Mouse (Mus musculus) MEL (cell line): ENCODE results near the gene Rorb. TPM values are rescaled to one million over a fixed set of nuclear protein-coding genes. Genes with fewer than 3 reads are reported as not detected.

Experiments used
- DNase-seq: peaks from one replicate; pipeline ENCODE4 v3.0.0; 2011; ENCODE audit warnings: low read depth, low spot score
- H3K27ac ChIP-seq: 2 replicates; pipeline ENCODE4 v1.5.1; 2012; ENCODE audit warnings: low read depth, mild to moderate bottlenecking, control low read depth, low read length, moderate library complexity; ENCODE audit not compliant: control insufficient read depth
- H3K27me3 ChIP-seq, 2 experiments: fragments of 150-350 bp in 1 of 2; sonication (generic) in 1 of 2; 2 replicates each; pipeline ENCODE4 v1.6.1; 2012; ENCODE audit warnings: low read length in 2 of 2, mild to moderate bottlenecking in 2 of 2, improper control_type of control experiment in 1 of 2, moderate library complexity in 1 of 2; ENCODE audit not compliant: insufficient read depth in 2 of 2, control insufficient read depth in 1 of 2
- H3K36me3 ChIP-seq, 2 experiments: 2 replicates each; pipeline ENCODE4 v1.6.1; 2012 to 2014; ENCODE audit warnings: low read length in 2 of 2, improper control_type of control experiment in 1 of 2, inconsistent platforms in 1 of 2, mild to moderate bottlenecking in 1 of 2; ENCODE audit not compliant: insufficient read depth in 2 of 2, control insufficient read depth in 1 of 2
- H3K4me1 ChIP-seq, 2 experiments: fragments of 150-350 bp in 1 of 2; sonication (generic) in 1 of 2; 2 replicates each; pipeline ENCODE4 v1.6.1; 2012; ENCODE audit warnings: low read length in 2 of 2, improper control_type of control experiment in 1 of 2, mild to moderate bottlenecking in 1 of 2; ENCODE audit not compliant: insufficient read depth in 2 of 2, control insufficient read depth in 1 of 2
- H3K4me3 ChIP-seq, 2 experiments: fragments of 150-350 bp in 1 of 2; sonication (generic) in 1 of 2; 2 replicates each; pipeline ENCODE4 v1.5.1; 2012; ENCODE audit warnings: low read depth in 2 of 2, low read length in 2 of 2, mild to moderate bottlenecking in 2 of 2, moderate library complexity in 2 of 2, control low read depth in 1 of 2, improper control_type of control experiment in 1 of 2; ENCODE audit not compliant: control insufficient read depth in 1 of 2, insufficient read depth in 1 of 2
- H3K79me2 ChIP-seq: 2 replicates; pipeline ENCODE4 v1.6.1; 2012; ENCODE audit warnings: mild to moderate bottlenecking, low read length, moderate library complexity; ENCODE audit not compliant: control insufficient read depth, poor library complexity, insufficient read depth
- H3K9ac ChIP-seq: 2 replicates; pipeline ENCODE4 v1.6.1; 2012; ENCODE audit warnings: low read depth, mild to moderate bottlenecking, control low read depth, low read length, moderate library complexity; ENCODE audit not compliant: control insufficient read depth, poor library complexity, severe bottlenecking
- H3K9me3 ChIP-seq: fragments of 150-350 bp; sonication (generic); replicated peaks from 2 replicates; pipeline ENCODE4 v1.6.1; 2012; ENCODE audit warnings: mild to moderate bottlenecking, low read length, improper control_type of control experiment, moderate library complexity; ENCODE audit not compliant: insufficient read depth
- BHLHE40 ChIP-seq: IDR thresholded peaks from 2 replicates; pipeline ENCODE4 v1.6.1; 2012; ENCODE audit warnings: low read depth, mild to moderate bottlenecking, inconsistent platforms, low read length, improper control_type of control experiment, borderline replicate concordance
- E2F4 ChIP-seq: IDR thresholded peaks from 2 replicates; pipeline ENCODE4 v1.6.1; 2011; ENCODE audit warnings: low read depth, low read length, improper control_type of control experiment, borderline replicate concordance
- ELF1 ChIP-seq: IDR thresholded peaks from 2 replicates; pipeline ENCODE4 v1.6.1; 2014; ENCODE audit warnings: low read depth, mild to moderate bottlenecking, inconsistent platforms, low read length, improper control_type of control experiment, moderate library complexity
- ETS1 ChIP-seq: IDR thresholded peaks from 2 replicates; pipeline ENCODE4 v1.6.1; 2012; ENCODE audit warnings: low read depth, mild to moderate bottlenecking, inconsistent platforms, low read length, improper control_type of control experiment, moderate library complexity
- GABPA ChIP-seq: IDR thresholded peaks from 2 replicates; pipeline ENCODE4 v1.6.1; 2012; ENCODE audit warnings: low read depth, mild to moderate bottlenecking, inconsistent platforms, low read length, improper control_type of control experiment, moderate library complexity
- HCFC1 ChIP-seq: IDR thresholded peaks from 2 replicates; pipeline ENCODE4 v1.6.1; 2012; ENCODE audit warnings: low read depth, mild to moderate bottlenecking, inconsistent platforms, low read length, improper control_type of control experiment, moderate library complexity
- JUND ChIP-seq: IDR thresholded peaks from 2 replicates; pipeline ENCODE4 v1.6.1; 2011; ENCODE audit warnings: low read depth, mild to moderate bottlenecking, improper control_type of control experiment, low read length
- MAFK ChIP-seq: IDR thresholded peaks from 2 replicates; pipeline ENCODE4 v1.6.1; 2011; ENCODE audit warnings: low read depth, mild to moderate bottlenecking, low read length, improper control_type of control experiment, borderline replicate concordance
- MAZ ChIP-seq: IDR thresholded peaks from 2 replicates; pipeline ENCODE4 v1.6.1; 2012; ENCODE audit warnings: low read depth, mild to moderate bottlenecking, inconsistent platforms, low read length, improper control_type of control experiment
- MXI1 ChIP-seq: IDR thresholded peaks from 2 replicates; pipeline ENCODE4 v1.6.1; 2011; ENCODE audit warnings: mild to moderate bottlenecking, low read depth, low read length, improper control_type of control experiment
- NRF1 ChIP-seq: IDR thresholded peaks from 2 replicates; pipeline ENCODE4 v1.6.1; 2014; ENCODE audit warnings: low read depth, mild to moderate bottlenecking, inconsistent platforms, low read length, improper control_type of control experiment, moderate library complexity; ENCODE audit not compliant: poor library complexity, insufficient read depth, severe bottlenecking
- POLR2A ChIP-seq, 2 experiments: IDR thresholded peaks; 2 replicates each; pipeline ENCODE4 v1.6.1; 2011 to 2012; ENCODE audit warnings: low read length in 2 of 2, mild to moderate bottlenecking in 2 of 2, control low read depth in 1 of 2, improper control_type of control experiment in 1 of 2, low read depth in 1 of 2, moderate library complexity in 1 of 2; ENCODE audit not compliant: control insufficient read depth in 1 of 2, insufficient read depth in 1 of 2, poor library complexity in 1 of 2
- POLR2AphosphoS2 ChIP-seq: IDR thresholded peaks from 2 replicates; pipeline ENCODE4 v1.6.1; 2011; ENCODE audit warnings: low read length, improper control_type of control experiment
- RCOR1 ChIP-seq: IDR thresholded peaks from 2 replicates; pipeline ENCODE4 v1.6.1; 2012; ENCODE audit warnings: low read depth, mild to moderate bottlenecking, inconsistent platforms, low read length, improper control_type of control experiment
- SIN3A ChIP-seq: IDR thresholded peaks from 2 replicates; pipeline ENCODE4 v1.6.1; 2012; ENCODE audit warnings: low read length, improper control_type of control experiment, inconsistent platforms
- TBP ChIP-seq: IDR thresholded peaks from 2 replicates; pipeline ENCODE4 v1.8.0; 2011; ENCODE audit warnings: low read depth, low read length, improper control_type of control experiment
- UBTF ChIP-seq: IDR thresholded peaks from 2 replicates; pipeline ENCODE4 v1.6.1; 2012; ENCODE audit warnings: low read depth, mild to moderate bottlenecking, inconsistent platforms, low read length, improper control_type of control experiment, moderate library complexity, borderline replicate concordance; ENCODE audit not compliant: insufficient read depth
- USF1 ChIP-seq: IDR thresholded peaks from 2 replicates; pipeline ENCODE4 v1.6.1; 2014; ENCODE audit warnings: low read depth, mild to moderate bottlenecking, inconsistent platforms, low read length, improper control_type of control experiment, moderate library complexity
- USF2 ChIP-seq, 2 experiments: IDR thresholded peaks; 2 replicates each; pipeline ENCODE4 v1.6.1; 2011 to 2012; ENCODE audit warnings: improper control_type of control experiment in 2 of 2, low read length in 2 of 2, borderline replicate concordance in 1 of 2, inconsistent platforms in 1 of 2, low read depth in 1 of 2, mild to moderate bottlenecking in 1 of 2; ENCODE audit not compliant: insufficient read depth in 1 of 2
- ZKSCAN1 ChIP-seq: IDR thresholded peaks from 2 replicates; pipeline ENCODE4 v1.6.1; 2012; ENCODE audit warnings: low read depth, mild to moderate bottlenecking, inconsistent platforms, low read length, improper control_type of control experiment, moderate library complexity
- ZNF384 ChIP-seq: IDR thresholded peaks from 2 replicates; pipeline ENCODE4 v1.6.1; 2012; ENCODE audit warnings: low read depth, mild to moderate bottlenecking, inconsistent platforms, low read length, improper control_type of control experiment
- polyA plus RNA-seq, 2 experiments: library from polyadenylated mRNA; stranded (reverse) in 1 of 2; unstranded in 1 of 2; fragments of >175 nt in 1 of 2; fragments of >200 nt in 1 of 2; gene quantifications; 2 replicates each; pipeline versions ENCODE4 v1.2.1 to v1.2.4; 2012; ENCODE audit warnings: low replicate concordance in 2 of 2, low read depth in 1 of 2; ENCODE audit not compliant: insufficient read length in 2 of 2, insufficient read depth in 1 of 2, missing spikeins in 1 of 2
- total RNA-seq: library from RNA; depleted of rRNA; stranded (reverse); fragments of 300-350 nt; gene quantifications from 2 replicates; pipeline ENCODE4 v1.2.3, GENCODE M21; 2012

Rorb gene
- total and polyA plus RNA-seq, 3 experiments: not detected

DNA sequence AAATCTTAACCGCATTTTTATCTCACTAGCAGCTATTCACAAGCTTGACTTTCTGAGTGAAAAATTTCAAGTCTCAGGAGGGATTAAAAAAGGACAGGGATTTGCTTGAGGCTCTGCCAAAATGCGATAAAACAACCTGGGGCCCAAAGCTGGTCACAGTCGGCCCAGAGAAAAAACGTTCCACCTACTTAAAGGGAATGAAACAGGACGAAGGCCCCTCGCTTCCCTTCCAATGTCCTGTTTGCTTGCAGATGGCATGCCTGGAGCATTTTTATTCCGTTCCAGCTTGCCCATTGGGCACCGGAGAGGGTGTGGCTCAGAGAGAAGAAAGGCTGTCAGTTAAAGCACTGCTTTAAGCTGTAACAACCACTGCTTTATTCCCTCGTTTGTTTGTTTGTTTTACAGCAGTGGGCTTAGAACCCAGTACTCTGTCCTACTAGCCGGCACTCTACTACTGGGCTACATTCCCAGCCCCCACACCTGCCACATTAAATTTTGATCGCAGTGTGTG is 221.8 kb downstream of the Rorb start:
- H3K9me3 ChIP-seq: no peaks in the 10 kb centered on the region
- H3K4me3 ChIP-seq: no peak overlapping the region
- H3K79me2 ChIP-seq: no peaks in the 10 kb centered on the region
- H3K27ac ChIP-seq: no peak overlapping the region
- H3K4me1 ChIP-seq: no peaks in the 10 kb centered on the region
- H3K27me3 ChIP-seq: no peaks in the 10 kb centered on the region
- H3K9ac ChIP-seq: no peak overlapping the region
- H3K36me3 ChIP-seq: no peaks in the 10 kb centered on the region
- DNase-seq: no peak
- TF ChIP-seq MAZ (no peak), TBP (no peak), ZNF384 (no peak), JUND (no peak), MXI1 (no peak), UBTF (no peak)

- no peak overlapping the region for H3K27ac ChIP-seq
- H3K36me3 ChIP-seq: no peaks in the 10 kb centered on the region
- H3K4me1 ChIP-seq: no peaks in the 10 kb centered on the region
- no peak for DNase-seq
- TF ChIP-seq ZNF384 (no peak), MAFK (no peak), ZKSCAN1 (no peak), USF1 (no peak), TBP (no peak), SIN3A (no peak), HCFC1 (no peak), BHLHE40 (no peak), ELF1 (no peak), ETS1 (no peak), JUND (no peak), RCOR1 (no peak), MAZ (no peak), GABPA (no peak), USF2 (IDR thresholded peaks at IDR 0.05; ENCODE audit: borderline replicate concordance in 1 of 2, insufficient read depth in 1 of 2, low read depth in 1 of 2, low read length in 2 of 2) (no peak), E2F4 (no peak), NRF1 (no peak), POLR2A (IDR thresholded peaks at IDR 0.05; ENCODE audit: control insufficient read depth in 1 of 2, insufficient read depth in 1 of 2, low read depth in 1 of 2, low read length in 2 of 2, poor library complexity in 1 of 2) (no peak), POLR2AphosphoS2 (no peak)
- no peaks in the 10 kb centered on the region for H3K9me3 ChIP-seq
- H3K4me3 ChIP-seq: no peak overlapping the region
- H3K79me2 ChIP-seq: no peaks in the 10 kb centered on the region
- H3K9ac ChIP-seq: no peak overlapping the region
- H3K27me3 ChIP-seq: no peaks in the 10 kb centered on the region
Measured at GRCm38 (mm10) chr19:18888491-18889116, 222.4 kb downstream of the Rorb start.
